Mouse (Mus musculus): ENCODE measurements around the gene Tomm70a. TPM values are rescaled to one million over a fixed set of nuclear protein-coding genes. Genes with fewer than 3 reads are reported as not detected.

The Tomm70a gene
- total RNA-seq (2014; fragmentation: Nextera tagmentation), result 68.5 and 81.7 TPM in 2 replicates
- total RNA-seq (2017), result 75.8 and 84.1 TPM in 2 replicates

GRCm38 (mm10) chr16:57120913-57121815, at the start of gene Tomm70a:
Tomm70a (plus strand) TSS chr16:57121703.
- ATAC-seq (replicated peaks; ENCODE audit: low FRiP score, low TSS enrichment, poor library complexity, severe bottlenecking), result peak; percentile 98

- ATAC-seq (replicated peaks; ENCODE audit: low FRiP score, low TSS enrichment, poor library complexity, severe bottlenecking), result no peak
These were observed 45.5 kb upstream of the Tomm70a start for GRCm38 (mm10) chr16:57075986-57076385.

GRCm38 (mm10) chr16:57079577-57079976, 41.9 kb upstream of the Tomm70a start:
- ATAC-seq (replicated peaks; ENCODE audit: low FRiP score, low TSS enrichment, poor library complexity, severe bottlenecking), result no peak

- peak; percentile 89 for ATAC-seq (replicated peaks; ENCODE audit: low FRiP score, low TSS enrichment, poor library complexity, severe bottlenecking)
These were observed 29.0 kb upstream of the Tomm70a start for GRCm38 (mm10) chr16:57092460-57092859.

- ATAC-seq (replicated peaks; ENCODE audit: low FRiP score, low TSS enrichment, poor library complexity, severe bottlenecking), result no peak
These were observed 28.4 kb upstream of the Tomm70a start for GRCm38 (mm10) chr16:57092911-57093605.

GRCm38 (mm10) chr16:57098468-57099144, 22.9 kb upstream of the Tomm70a start:
- ATAC-seq (replicated peaks; ENCODE audit: low FRiP score, low TSS enrichment, poor library complexity, severe bottlenecking), result no peak

GRCm38 (mm10) chr16:57099572-57100237, 21.8 kb upstream of the Tomm70a start:
- no peak for ATAC-seq (replicated peaks; ENCODE audit: low FRiP score, low TSS enrichment, poor library complexity, severe bottlenecking)

- no peak for ATAC-seq (replicated peaks; ENCODE audit: low FRiP score, low TSS enrichment, poor library complexity, severe bottlenecking)
These were observed 20.3 kb upstream of the Tomm70a start for GRCm38 (mm10) chr16:57101174-57101573.

GRCm38 (mm10) chr16:57106185-57106960, 15.1 kb upstream of the Tomm70a start:
- ATAC-seq (replicated peaks; ENCODE audit: low FRiP score, low TSS enrichment, poor library complexity, severe bottlenecking), result no peak

- ATAC-seq (replicated peaks; ENCODE audit: low FRiP score, low TSS enrichment, poor library complexity, severe bottlenecking), result 0 out of 2 replicates have a peak, but pooled peaks have one; percentile 47
These were observed 5.4 kb upstream of the Tomm70a start for GRCm38 (mm10) chr16:57116066-57116465.

- ATAC-seq (replicated peaks; ENCODE audit: low FRiP score, low TSS enrichment, poor library complexity, severe bottlenecking), result no peak
These were observed 3.9 kb upstream of the Tomm70a start for GRCm38 (mm10) chr16:57117562-57117961.

GRCm38 (mm10) chr16:57121816-57122415, 413 bp downstream of the Tomm70a start:
- no peak for ATAC-seq (replicated peaks; ENCODE audit: low FRiP score, low TSS enrichment, poor library complexity, severe bottlenecking)

GRCm38 (mm10) chr16:57122682-57123445, 1.4 kb downstream of the Tomm70a start:
- ATAC-seq (replicated peaks; ENCODE audit: low FRiP score, low TSS enrichment, poor library complexity, severe bottlenecking), result no peak

GRCm38 (mm10) chr16:57126268-57126667, 4.8 kb downstream of the Tomm70a start:
- no peak for ATAC-seq (replicated peaks; ENCODE audit: low FRiP score, low TSS enrichment, poor library complexity, severe bottlenecking)

- ATAC-seq (replicated peaks; ENCODE audit: low FRiP score, low TSS enrichment, poor library complexity, severe bottlenecking), result no peak
These were observed 6.3 kb downstream of the Tomm70a start for GRCm38 (mm10) chr16:57127825-57128224.

GRCm38 (mm10) chr16:57130752-57131400, 9.4 kb downstream of the Tomm70a start:
- no peak for ATAC-seq (replicated peaks; ENCODE audit: low FRiP score, low TSS enrichment, poor library complexity, severe bottlenecking)

GRCm38 (mm10) chr16:57131544-57131943, 10.0 kb downstream of the Tomm70a start:
- ATAC-seq (replicated peaks; ENCODE audit: low FRiP score, low TSS enrichment, poor library complexity, severe bottlenecking), result no peak

Data from megakaryocyte-erythroid progenitor cell, adult 5-6 weeks (primary cell).